Mouse (Mus musculus): Measurements from ENCODE around the gene Sec23ip. TPM values are rescaled to one million over a fixed set of nuclear protein-coding genes. Genes with fewer than 3 reads are reported as not detected.
"Not testable (repeated sequence)": the region's sequence is repeated elsewhere in the genome, so short reads cannot be mapped to it uniquely, and the experiment has no call there.

Sec23ip gene
- 36.5 and 36.6 TPM in 2 replicates for total RNA-seq (2017)

DNA sequence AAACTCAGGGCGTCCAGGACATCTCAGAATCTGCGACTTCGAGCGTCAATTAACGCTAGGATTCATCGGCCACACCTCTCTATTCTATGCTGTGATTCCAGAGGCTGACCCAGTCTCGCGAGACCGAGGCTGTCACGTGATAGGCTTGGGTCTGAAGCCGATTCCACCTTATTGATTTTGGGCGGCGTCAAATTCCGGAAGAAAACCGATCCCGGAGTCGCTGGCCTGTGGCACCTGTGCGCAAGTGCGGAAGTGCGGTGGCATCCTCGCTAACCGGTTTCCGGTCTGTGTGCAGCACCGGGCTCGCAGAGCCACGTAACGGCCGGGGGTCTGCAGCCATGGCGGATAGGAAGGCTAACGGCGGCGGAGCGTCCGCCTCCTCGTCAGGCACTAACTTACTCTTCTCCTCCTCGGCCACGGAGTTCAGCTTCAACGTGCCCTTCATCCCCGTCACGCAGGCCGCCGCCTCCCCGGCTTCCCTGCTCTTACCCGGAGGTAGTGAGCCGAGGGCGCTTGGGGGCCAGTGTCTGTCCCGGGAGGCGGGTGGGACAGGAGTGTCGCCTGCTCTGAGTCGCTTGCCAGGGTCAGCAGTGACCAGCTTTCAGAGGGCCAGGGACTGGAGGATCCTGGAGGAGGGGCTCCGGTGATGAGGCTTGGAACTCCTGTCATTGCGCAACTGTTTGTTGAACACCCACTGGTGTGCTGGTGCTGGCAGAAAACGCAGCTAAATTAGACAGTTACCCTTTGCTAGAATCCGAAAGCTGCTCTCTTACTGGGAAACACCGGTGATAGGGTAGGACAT lies at the start of gene Sec23ip:
Sec23ip (plus strand) TSS at position 260 of the 802 bp plus-strand sequence.
- peak; percentile 83 for ATAC-seq (ENCODE audit: extremely low read depth, insufficient number of reproducible peaks, low FRiP score, poor library complexity, severe bottlenecking)

DNA sequence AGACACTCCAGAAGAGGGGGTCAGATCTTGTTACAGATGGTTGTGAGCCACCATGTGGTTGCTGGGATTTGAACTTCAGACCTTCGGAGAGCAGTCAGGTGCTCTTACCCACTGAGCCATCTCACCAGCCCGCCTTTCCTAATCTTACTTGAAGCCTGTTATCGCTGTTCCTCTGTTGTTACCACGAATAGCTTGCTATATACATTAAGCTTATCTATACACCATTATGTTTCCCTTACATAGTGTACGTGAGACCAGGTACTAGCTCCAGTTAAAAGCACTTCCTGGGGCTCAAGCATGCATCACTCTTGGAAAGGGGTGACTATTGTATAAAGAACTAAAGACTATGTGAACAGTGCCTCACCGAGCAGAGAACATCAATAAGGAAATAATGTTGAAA lies 44.8 kb upstream of the Sec23ip start:
- ATAC-seq (ENCODE audit: extremely low read depth, insufficient number of reproducible peaks, low FRiP score, poor library complexity, severe bottlenecking), result not testable (repeated sequence)

DNA sequence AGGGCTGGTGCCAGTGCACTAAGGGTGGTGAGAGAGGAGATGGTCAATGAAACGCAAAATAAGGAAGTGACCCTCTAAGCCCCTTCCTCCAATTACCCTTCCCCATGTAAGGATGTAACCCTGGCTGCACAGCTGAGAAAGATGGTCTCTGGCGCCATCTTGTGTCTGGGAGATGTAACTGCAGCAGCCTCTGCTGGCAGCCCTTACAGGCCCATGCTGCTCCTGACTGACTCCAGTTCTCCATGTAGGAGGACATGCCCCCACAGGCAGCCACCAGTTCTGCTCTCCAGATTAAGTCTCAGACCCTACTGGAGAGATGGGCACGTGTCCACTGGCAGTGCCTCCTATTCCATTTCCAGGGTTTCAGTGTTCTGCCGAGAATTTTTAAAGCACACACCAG lies 39.0 kb upstream of the Sec23ip start:
- ATAC-seq (ENCODE audit: extremely low read depth, insufficient number of reproducible peaks, low FRiP score, poor library complexity, severe bottlenecking), result peak; percentile 79

DNA sequence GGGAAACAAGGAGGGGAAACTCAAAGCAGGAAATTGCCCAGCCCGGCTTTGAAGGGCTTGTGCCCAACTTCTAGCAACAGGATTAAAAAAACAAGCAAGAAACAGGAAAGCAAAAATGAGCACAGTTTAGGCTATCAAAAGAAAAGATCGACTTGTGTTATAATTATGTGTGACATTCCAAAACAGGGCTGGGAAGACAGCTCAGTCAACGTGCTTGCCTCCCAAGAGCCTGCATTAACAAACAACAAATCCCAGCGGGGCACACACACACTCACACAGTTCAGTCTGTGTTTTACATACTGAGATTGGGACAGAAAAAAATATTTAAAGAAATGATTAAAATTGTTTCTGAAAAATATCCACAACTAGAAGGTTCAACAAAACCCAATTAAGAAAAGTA lies 26.8 kb upstream of the Sec23ip start:
- no peak for ATAC-seq (ENCODE audit: extremely low read depth, insufficient number of reproducible peaks, low FRiP score, poor library complexity, severe bottlenecking)

DNA sequence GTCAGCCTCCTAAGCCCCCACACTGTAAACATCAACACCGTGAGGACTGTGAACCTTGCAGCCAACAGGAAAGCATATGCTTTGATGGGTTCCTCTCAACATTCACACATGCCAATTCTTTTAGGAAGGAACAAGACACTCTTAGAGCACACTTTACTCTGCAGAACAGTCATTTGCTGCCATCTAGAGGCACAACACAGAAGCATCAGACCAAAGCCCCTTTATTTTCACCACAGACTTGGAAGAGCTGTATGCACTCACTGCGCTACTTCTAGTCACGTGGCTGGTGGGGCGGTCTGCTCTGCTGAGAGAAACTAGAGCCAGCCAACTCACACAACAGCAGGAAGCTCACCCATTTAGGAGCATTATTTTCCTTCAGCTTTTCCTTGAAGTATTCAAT lies 20.0 kb upstream of the Sec23ip start:
- peak; percentile 83 for ATAC-seq (ENCODE audit: extremely low read depth, insufficient number of reproducible peaks, low FRiP score, poor library complexity, severe bottlenecking)

DNA sequence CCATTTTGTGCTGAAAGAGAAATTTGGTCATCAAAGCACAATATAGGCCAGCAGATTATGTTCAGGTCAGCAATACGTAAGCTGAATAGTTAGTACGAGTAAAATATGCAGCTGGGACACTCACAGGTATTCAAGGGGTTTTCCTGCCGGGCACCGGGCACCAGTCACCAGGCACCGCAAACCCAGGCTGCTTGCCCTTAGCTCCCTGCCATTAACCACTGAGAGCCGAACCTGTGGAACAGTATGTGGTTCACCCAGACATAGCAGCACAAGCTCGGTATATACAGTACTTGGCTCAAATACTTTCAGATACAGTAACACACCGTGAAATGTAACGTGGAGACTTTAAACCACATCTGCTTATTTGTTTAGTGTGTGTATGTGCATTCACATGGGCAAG lies 19.6 kb upstream of the Sec23ip start:
- ATAC-seq (ENCODE audit: extremely low read depth, insufficient number of reproducible peaks, low FRiP score, poor library complexity, severe bottlenecking), result no peak

DNA sequence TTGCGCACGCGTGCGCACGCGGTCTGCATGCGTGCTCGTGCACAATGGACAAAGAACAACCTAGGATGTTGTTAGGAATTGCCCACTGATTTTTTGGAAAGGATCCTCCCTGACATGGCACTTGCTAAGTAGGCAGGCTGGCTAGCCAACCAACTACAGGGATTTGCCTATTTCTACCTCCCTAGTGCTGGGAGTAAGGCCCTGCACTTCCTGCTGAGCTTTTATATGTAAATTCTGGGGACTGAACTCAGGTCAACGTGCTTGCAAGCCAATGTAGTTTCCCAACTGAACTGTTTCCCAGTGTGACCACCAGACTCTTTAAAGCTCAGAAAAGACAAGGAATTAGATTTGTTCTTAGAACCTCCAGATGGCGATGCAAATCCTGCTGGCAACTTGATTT lies 17.7 kb upstream of the Sec23ip start:
- ATAC-seq (ENCODE audit: extremely low read depth, insufficient number of reproducible peaks, low FRiP score, poor library complexity, severe bottlenecking), result no peak

DNA sequence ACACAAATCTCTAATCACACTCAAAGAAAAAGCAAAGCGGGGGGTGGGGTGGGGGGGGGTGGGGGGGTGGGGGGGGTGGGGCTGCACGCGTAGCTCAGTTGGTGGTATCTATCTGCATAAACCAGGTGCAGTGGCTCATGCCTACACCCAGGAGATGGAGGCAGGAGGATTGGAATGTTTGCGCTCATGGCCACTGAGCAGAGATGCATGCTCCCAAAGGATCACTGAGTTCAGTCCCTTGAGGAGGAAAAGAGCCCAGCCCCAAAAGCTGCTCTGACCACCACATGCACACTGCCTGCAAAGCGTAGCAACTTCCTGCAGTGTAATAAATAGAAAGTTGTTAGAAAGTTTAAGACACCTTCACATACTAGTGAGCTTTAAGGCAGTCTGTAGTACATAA lies 17.0 kb upstream of the Sec23ip start:
- no peak for ATAC-seq (ENCODE audit: extremely low read depth, insufficient number of reproducible peaks, low FRiP score, poor library complexity, severe bottlenecking)

DNA sequence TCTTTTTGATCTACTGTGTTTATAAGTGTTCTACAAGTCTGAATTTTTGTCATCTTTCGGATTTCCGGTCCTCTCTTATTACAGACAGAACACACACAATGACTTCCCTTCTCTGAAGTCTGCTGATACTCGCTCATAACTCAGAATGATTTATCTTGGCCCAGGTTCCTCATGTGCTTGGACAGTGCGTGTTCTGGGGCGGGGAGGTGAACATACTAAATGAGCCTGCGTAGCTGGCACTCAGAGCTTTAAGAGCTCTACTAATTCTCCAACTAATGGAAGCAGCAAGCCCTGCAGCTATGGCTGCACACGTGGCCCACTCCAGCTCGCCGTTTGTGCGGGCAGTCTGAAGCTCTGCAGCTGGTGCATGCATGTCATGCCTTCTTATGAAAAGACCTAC lies 16.0 kb upstream of the Sec23ip start:
- ATAC-seq (ENCODE audit: extremely low read depth, insufficient number of reproducible peaks, low FRiP score, poor library complexity, severe bottlenecking), result 0 out of 2 replicates have a peak, but pooled peaks have one; percentile 31

DNA sequence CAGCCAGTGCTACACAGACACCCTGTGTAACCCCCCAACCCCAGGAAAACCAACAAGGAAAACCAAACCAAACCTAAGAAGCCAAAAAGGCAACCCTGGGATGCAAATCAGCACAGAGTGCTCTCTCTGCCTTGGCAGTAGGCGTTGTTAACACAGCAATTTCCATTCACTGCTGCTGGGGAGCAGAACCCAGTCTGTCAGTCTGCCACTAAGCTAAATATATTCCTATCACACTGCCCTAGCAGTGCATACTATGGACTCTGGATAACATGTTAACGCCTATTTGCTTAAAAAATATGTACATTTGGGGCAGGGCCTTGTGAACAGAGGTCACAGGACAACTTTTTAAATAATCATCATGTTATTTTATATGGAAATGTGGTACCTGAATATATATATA lies 13.2 kb upstream of the Sec23ip start:
- ATAC-seq (ENCODE audit: extremely low read depth, insufficient number of reproducible peaks, low FRiP score, poor library complexity, severe bottlenecking), result no peak

DNA sequence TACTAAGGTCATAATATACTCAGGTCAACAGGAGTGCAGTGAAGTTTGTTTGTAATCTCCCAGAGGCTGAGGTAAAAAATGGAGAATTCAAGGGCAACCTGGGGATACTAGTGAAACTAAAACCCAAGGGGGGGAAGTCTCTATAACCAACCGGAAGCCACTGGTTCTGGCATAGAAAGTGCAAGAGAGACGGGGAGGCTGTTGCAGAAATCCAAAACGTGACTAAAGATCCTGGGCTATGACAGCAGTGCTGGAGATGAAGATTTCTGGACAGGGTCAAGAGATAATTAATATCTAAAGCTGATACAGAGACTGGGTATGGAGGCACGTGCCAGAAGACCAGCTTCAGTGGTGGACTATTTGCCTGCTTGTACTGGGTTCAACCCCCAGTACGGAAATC lies 6.7 kb upstream of the Sec23ip start:
- 0 out of 2 replicates have a peak, but pooled peaks have one; percentile 15 for ATAC-seq (ENCODE audit: extremely low read depth, insufficient number of reproducible peaks, low FRiP score, poor library complexity, severe bottlenecking)

DNA sequence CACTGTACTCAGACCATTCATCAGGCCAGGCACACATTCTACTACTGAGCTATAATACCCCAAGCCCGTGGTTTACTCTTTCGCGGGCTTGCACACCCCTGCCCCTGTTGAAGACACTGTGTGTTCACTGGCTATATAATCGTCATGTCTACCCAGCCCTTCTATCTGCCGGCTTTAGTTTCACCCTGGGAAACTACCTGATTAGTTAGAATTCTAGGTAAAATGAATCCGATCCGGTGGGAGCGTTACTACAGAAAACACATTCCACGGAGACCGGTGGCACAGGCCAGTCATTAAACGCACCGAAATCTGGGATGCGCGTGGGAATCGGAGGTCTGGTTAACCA lies 5.7 kb upstream of the Sec23ip start:
- no peak for ATAC-seq (ENCODE audit: extremely low read depth, insufficient number of reproducible peaks, low FRiP score, poor library complexity, severe bottlenecking)

DNA sequence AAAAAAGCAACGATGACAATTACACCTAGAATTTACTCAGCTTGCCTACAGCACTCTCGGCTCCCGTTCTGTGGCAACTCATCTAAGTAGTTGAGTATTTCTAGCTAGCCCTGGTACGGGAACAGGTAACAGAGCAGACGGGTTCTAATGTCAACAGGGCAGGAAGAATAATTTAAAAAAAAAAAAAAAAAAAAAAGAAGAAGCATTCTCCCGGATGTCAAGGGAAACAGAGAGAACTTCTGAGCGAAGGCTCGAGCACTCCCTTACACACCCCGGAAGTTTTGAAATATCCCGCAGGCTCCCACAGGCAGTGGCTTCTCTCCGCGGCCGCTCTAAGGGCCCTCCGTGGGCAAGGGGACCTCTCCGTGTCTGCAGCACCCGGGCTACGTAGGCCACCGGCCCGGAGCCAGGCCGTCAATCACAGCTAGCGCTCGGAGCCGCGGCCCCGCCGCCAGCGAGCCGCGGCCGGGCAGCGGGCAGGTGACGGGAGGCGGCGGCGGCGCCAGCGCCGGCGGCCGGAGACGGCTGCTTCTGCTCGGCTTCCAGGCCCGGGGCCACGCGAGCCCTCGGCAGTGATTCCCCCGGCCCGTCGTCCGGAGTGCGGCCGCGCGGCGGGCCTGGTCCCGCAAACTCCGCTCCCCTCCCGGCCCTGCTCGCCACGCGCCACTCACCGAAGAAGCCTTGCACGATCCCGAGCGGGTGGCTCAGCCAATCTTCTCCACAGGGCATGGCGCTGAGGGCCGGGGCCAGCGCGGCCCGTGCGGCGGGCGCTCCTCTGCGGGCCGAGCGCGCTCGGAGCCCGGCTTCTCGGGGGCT lies 5.1 kb upstream of the Sec23ip start:
- peak; percentile 42; the same call in 1 of the 2 replicates for ATAC-seq (ENCODE audit: extremely low read depth, insufficient number of reproducible peaks, low FRiP score, poor library complexity, severe bottlenecking)

DNA sequence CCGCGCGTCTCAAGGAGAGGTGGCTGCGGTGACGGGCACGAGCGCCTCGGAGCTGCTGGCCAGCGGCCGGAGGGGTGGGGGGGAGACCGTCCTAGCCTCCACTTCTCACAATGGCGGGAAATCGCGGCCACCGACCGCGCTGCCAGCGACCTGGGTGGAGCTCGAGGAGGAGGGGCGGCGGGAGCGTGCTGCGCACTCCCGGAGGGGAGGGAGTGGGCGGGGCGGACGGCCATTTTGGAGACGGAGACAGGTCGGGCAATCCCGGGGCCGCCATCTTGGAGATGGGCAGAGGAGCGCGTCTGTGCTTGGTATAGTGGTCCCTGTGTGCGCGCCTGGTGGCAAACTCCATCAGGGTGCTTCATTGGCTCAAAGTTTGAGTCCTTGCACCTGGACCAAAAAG lies 4.4 kb upstream of the Sec23ip start, which contains the start of gene Mcmbp:
Mcmbp (minus strand) TSS at position 162 of the 400 bp plus-strand sequence.
- peak; percentile 77 for ATAC-seq (ENCODE audit: extremely low read depth, insufficient number of reproducible peaks, low FRiP score, poor library complexity, severe bottlenecking)

DNA sequence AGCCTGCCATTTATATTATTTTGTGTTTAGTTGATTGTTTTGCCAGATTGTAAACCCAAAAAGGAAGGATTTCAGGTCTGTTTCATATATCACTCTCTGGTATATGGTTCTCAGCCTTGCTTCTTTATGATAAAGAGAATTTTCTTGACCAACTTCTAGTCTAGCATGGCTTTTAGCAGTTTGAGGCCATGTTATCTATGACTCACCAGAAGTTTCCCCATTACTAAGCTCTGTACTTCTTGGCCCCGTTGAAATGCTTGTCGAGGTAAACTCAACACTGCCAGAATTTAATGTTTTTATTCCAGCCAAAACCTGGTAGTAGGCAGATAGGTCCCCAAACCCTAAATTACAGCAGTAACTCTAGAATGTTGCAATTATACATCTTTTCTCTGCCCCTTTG lies 845 bp upstream of the Sec23ip start:
- no peak for ATAC-seq (ENCODE audit: extremely low read depth, insufficient number of reproducible peaks, low FRiP score, poor library complexity, severe bottlenecking)

DNA sequence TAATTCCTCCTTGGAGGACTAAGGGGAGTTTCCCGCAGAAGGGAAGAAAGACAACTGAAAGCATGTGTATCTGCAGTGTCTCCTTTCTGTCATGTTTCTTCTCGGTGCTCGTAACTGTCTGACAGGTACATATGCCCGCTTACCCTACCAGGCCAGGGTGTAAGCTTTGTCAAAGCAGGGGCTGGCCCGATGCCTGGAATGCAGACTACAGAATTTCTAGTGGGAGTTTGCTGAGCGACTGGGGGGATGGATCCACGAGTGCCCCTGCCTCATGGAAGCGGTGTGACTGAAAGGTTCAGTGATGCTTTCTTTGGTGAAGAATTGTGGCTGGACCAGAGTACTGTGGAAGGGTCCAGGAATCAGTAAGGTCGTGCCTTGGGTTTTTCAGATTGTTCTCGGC lies 1.4 kb downstream of the Sec23ip start:
- no peak for ATAC-seq (ENCODE audit: extremely low read depth, insufficient number of reproducible peaks, low FRiP score, poor library complexity, severe bottlenecking)

DNA sequence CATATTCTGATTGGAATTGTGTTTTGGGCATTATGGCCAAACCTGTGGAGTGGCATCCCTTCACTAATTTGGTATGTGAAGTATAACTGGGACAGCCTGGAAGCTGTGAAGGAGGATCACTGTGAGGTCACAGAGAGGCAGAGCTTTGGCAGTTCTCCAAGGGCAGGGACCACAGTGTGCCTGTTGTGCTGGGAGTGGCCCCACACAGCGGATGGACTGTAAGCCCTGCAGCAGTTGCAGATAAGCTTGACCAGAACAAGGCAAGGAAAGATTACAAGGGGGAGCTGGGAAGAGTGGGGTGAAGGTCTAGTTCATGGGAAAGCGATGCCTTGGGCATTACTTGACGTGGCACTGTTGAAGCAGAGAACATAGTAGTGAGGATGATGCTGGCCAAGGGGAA lies 4.0 kb downstream of the Sec23ip start:
- ATAC-seq (ENCODE audit: extremely low read depth, insufficient number of reproducible peaks, low FRiP score, poor library complexity, severe bottlenecking), result no peak

DNA sequence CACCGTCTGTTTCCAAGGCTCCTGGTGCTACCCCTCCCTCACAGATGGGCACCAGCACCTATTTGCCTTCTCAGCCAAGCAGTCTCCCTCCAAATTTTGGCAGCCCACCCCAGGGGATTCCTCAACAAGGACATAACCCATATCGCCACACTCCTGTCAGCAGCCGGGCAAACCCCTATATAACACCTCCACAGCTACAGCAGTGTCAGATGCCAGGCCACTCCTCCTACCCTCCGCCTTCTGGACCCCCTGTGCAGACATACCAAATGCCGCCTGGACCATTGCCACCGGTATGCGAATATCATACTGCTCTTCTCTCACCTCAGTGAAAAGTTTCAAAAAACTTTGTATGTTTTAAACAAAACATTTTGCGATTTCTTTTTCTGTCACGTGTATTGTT lies 5.6 kb downstream of the Sec23ip start:
- ATAC-seq (ENCODE audit: extremely low read depth, insufficient number of reproducible peaks, low FRiP score, poor library complexity, severe bottlenecking), result no peak

DNA sequence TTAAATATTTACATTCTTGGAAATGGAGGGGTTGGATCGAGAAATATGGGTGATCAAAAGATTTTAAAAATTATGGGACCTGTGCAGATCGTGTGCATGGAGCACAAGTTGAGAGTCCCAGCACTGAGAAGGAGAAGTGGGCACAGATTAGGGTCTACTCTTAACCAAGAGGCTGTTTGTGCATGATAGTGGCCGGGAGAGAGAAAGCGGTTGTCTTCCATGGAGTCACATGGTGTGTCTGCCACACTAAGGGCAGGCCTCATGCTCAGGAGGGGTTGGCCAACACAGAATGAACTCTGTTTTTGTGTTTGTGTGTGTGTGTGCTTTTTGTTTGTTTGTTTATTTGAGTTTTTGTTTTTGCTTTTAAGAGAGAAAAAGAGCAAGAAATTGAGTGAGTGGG lies 7.3 kb downstream of the Sec23ip start:
- ATAC-seq (ENCODE audit: extremely low read depth, insufficient number of reproducible peaks, low FRiP score, poor library complexity, severe bottlenecking), result no peak

DNA sequence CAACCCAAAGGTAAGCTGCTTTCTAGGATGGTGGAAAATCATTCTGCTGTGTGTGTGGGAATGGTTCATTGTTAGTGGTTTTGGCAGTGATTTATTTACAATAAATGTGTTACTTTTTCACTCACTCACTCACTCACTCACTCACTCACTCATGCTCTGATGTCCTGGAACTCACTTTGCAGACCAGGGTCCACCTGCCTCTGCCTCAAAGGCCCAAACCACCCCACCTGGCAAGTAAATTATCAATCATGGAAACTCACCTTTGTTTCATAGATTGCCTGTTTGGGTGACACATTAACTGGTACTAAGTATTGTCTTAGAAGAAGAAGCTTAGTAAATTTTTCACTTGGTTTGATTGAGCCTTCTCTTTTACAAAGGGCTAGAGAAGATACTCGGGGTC lies 10.7 kb downstream of the Sec23ip start:
- ATAC-seq (ENCODE audit: extremely low read depth, insufficient number of reproducible peaks, low FRiP score, poor library complexity, severe bottlenecking), result no peak

All from neutrophil, adult 5-6 weeks (primary cell).